In genomic region chr5:134182735-134183134, GRCm38 (mm10) we compare ENCODE assay signal across 8 mouse cellular contexts. TPM values are rescaled to one million over a fixed set of nuclear protein-coding genes. Genes with fewer than 3 reads are reported as not detected.
A peak's percentile ranks its signal among the peaks of the same experiment; 100 is the strongest.
DNase-seq lines count a peak whose midpoint lies in the region; ATAC-seq and TF ChIP-seq lines count a peak whose summit lies in the region.

No protein-coding gene starts in this region.

- peak; percentile 16; the same call in 1 of the 2 replicates for TF ChIP-seq EP300 in liver, postnatal 0 days (IDR thresholded peaks at IDR 0.05; ENCODE audit: low read depth)

- H3K27me3 ChIP-seq in forebrain, postnatal 0 days (ENCODE audit: insufficient read depth, low read length) = no peaks in the 10 kb centered on the region
- H3K27me3 ChIP-seq in intestine, embryonic 15.5 days (replicated peaks) = no peaks in the 10 kb centered on the region
- H3K27me3 ChIP-seq in liver, postnatal 0 days (ENCODE audit: insufficient read depth, low read length) = no peaks in the 10 kb centered on the region
- H3K27me3 ChIP-seq in stomach, embryonic 15.5 days (replicated peaks) = no peaks in the 10 kb centered on the region

- intact Hi-C loops in gastrocnemius, postnatal 14 days (cut with DNase I; ENCODE audit: low total_unique reads) = no loop called here

- peaks cover 11% of the 10 kb centered on the region; the same call in 1 of the 2 replicates for H3K4me1 ChIP-seq in forebrain, postnatal 0 days (ENCODE audit: insufficient read depth)
- H3K4me1 ChIP-seq in intestine, embryonic 15.5 days (replicated peaks) = peaks cover 8% of the 10 kb centered on the region
- H3K4me1 ChIP-seq in liver, postnatal 0 days (ENCODE audit: insufficient read depth) = peaks cover 21% of the 10 kb centered on the region
- H3K4me1 ChIP-seq in stomach, embryonic 15.5 days = peaks cover 19% of the 10 kb centered on the region

- DNase-seq in embryo, embryonic 10.5 days (ENCODE audit: low spot score) = peak; percentile 6
- DNase-seq in embryo, embryonic 9.5 days (ENCODE audit: extremely low spot score) = no peak
- no peak for DNase-seq in forebrain, postnatal 0 days
- DNase-seq in liver, postnatal 0 days = peak; percentile 48
- DNase-seq in natural killer cell, adult 2 months (ENCODE audit: low spot score in 2 of 2) = no peak
- DNase-seq in gastrocnemius, postnatal 14 days = no peak

- no peaks in the 10 kb centered on the region for H3K9me3 ChIP-seq in forebrain, postnatal 0 days (ENCODE audit: low read length)
- no peaks in the 10 kb centered on the region for H3K9me3 ChIP-seq in intestine, embryonic 15.5 days
- no peaks in the 10 kb centered on the region for H3K9me3 ChIP-seq in liver, postnatal 0 days (ENCODE audit: low read length)
- no peaks in the 10 kb centered on the region for H3K9me3 ChIP-seq in stomach, embryonic 15.5 days

- TF ChIP-seq CTCF in forebrain, postnatal 0 days (IDR thresholded peaks at IDR 0.05; ENCODE audit: low read depth) = no peak
- TF ChIP-seq CTCF in liver, postnatal 0 days (IDR thresholded peaks at IDR 0.05; ENCODE audit: low read depth) = no peak

- no peak overlapping the region for H3K4me3 ChIP-seq in forebrain, postnatal 0 days (ENCODE audit: low read depth, low read length)
- H3K4me3 ChIP-seq in intestine, embryonic 15.5 days (replicated peaks) = no peak overlapping the region
- H3K4me3 ChIP-seq in liver, postnatal 0 days (ENCODE audit: low read depth, low read length) = no peak overlapping the region
- 0 out of 2 replicates have a peak overlapping the region, but pooled peaks have one; percentile 69 for H3K4me3 ChIP-seq in stomach, embryonic 15.5 days (replicated peaks)

- WGBS in forebrain, postnatal 0 days = 58% methylated on average over 4 of the region's 4 CpGs
- 37% methylated on average over 4 of the region's 4 CpGs for whole genome bisulfite sequencing in intestine, embryonic 15.5 days
- WGBS in liver, postnatal 0 days (ENCODE audit: insufficient replicate concordance) = 42% methylated on average over 4 of the region's 4 CpGs
- WGBS in stomach, embryonic 15.5 days = 43% methylated on average over 4 of the region's 4 CpGs

- no peak for ATAC-seq in forebrain, postnatal 0 days
- ATAC-seq in intestine, embryonic 15.5 days = no peak
- ATAC-seq in liver, postnatal 0 days = peak; percentile 46
- ATAC-seq in stomach, embryonic 15.5 days (ENCODE audit: insufficient read depth, low FRiP score, low read depth) = no peak

- peak overlapping the region; percentile 81; the same call in 1 of the 2 replicates for H3K4me2 ChIP-seq in forebrain, postnatal 0 days (ENCODE audit: low read depth)
- H3K4me2 ChIP-seq in intestine, embryonic 15.5 days (replicated peaks) = peak overlapping the region; percentile 81
- 0 out of 2 replicates have a peak overlapping the region, but pooled peaks have one; percentile 90 for H3K4me2 ChIP-seq in liver, postnatal 0 days (ENCODE audit: low read depth, low read length)
- H3K4me2 ChIP-seq in stomach, embryonic 15.5 days = peak overlapping the region; percentile 85

- no peak overlapping the region for H3K9ac ChIP-seq in forebrain, postnatal 0 days
- no peak overlapping the region for H3K9ac ChIP-seq in intestine, embryonic 15.5 days
- H3K9ac ChIP-seq in liver, postnatal 0 days (replicated peaks) = no peak overlapping the region; the same call in 1 of the 2 replicates
- no peak overlapping the region for H3K9ac ChIP-seq in stomach, embryonic 15.5 days

- H3K27ac ChIP-seq in forebrain, postnatal 0 days (ENCODE audit: low read depth, low read length) = no peak overlapping the region
- H3K27ac ChIP-seq in intestine, embryonic 15.5 days = no peak overlapping the region
- peak overlapping the region; percentile 98 for H3K27ac ChIP-seq in liver, postnatal 0 days (ENCODE audit: low read depth)
- peak overlapping the region; percentile 94; the same call in 1 of the 2 replicates for H3K27ac ChIP-seq in stomach, embryonic 15.5 days

- H3K36me3 ChIP-seq in forebrain, postnatal 0 days (ENCODE audit: insufficient read depth) = no peaks in the 10 kb centered on the region
- no peaks in the 10 kb centered on the region for H3K36me3 ChIP-seq in intestine, embryonic 15.5 days
- H3K36me3 ChIP-seq in liver, postnatal 0 days (replicated peaks; ENCODE audit: insufficient read depth, low read length) = no peaks in the 10 kb centered on the region
- no peaks in the 10 kb centered on the region for H3K36me3 ChIP-seq in stomach, embryonic 15.5 days

RNA-seq across cellular contexts. Expression of gene Gtf2ird2, which starts 1.1 kb away (rescaled TPM):
- total RNA-seq in forebrain, postnatal 0 days (2014; rRNA removed) = 14.3 and 20.4 TPM in 2 replicates
- 8.8 and 11.8 TPM in 2 replicates for polyA plus RNA-seq in forebrain, postnatal 0 days (2015; fragmentation: Nextera tagmentation; extraction: Ambion mirVana)
- polyA plus RNA-seq in intestine, embryonic 15.5 days (2015; fragmentation: Nextera tagmentation; extraction: Ambion mirVana) = 8.1 and 8.3 TPM in 2 replicates
- polyA plus RNA-seq in liver, postnatal 0 days (2015; fragmentation: Nextera tagmentation; extraction: Ambion mirVana) = 1.8 and 2.1 TPM in 2 replicates
- 7.7 and 8.2 TPM in 2 replicates for polyA plus RNA-seq in stomach, embryonic 15.5 days (2015; fragmentation: Nextera tagmentation; extraction: Ambion mirVana)
- total RNA-seq in gastrocnemius, postnatal 14 days (2021) = 1 to 10 TPM; 4.8 to 5.4 TPM

RNA-seq across cellular contexts. Expression of gene Rcc1l, which starts 6.2 kb away (rescaled TPM):
- total RNA-seq in forebrain, postnatal 0 days (2014; rRNA removed) = 21.6 and 26.0 TPM in 2 replicates
- 22.4 TPM in 2 replicates for polyA plus RNA-seq in forebrain, postnatal 0 days (2015; fragmentation: Nextera tagmentation; extraction: Ambion mirVana)
- polyA plus RNA-seq in intestine, embryonic 15.5 days (2015; fragmentation: Nextera tagmentation; extraction: Ambion mirVana) = 33.1 and 34.6 TPM in 2 replicates
- polyA plus RNA-seq in liver, postnatal 0 days (2015; fragmentation: Nextera tagmentation; extraction: Ambion mirVana) = 10.2 and 10.8 TPM in 2 replicates
- polyA plus RNA-seq in stomach, embryonic 15.5 days (2015; fragmentation: Nextera tagmentation; extraction: Ambion mirVana) = 27.3 and 30.8 TPM in 2 replicates
- total RNA-seq in gastrocnemius, postnatal 14 days (2021) = 10 to 100 TPM; 13.9 to 18.3 TPM

RNA-seq across cellular contexts. Expression of gene Ncf1, which starts 46.7 kb away (rescaled TPM):
- total RNA-seq in forebrain, postnatal 0 days (2014; rRNA removed) = 2.9 and 9.1 TPM in 2 replicates
- polyA plus RNA-seq in forebrain, postnatal 0 days (2015; fragmentation: Nextera tagmentation; extraction: Ambion mirVana) = 1.3 and 2.1 TPM in 2 replicates
- 4.2 and 6.0 TPM in 2 replicates for polyA plus RNA-seq in intestine, embryonic 15.5 days (2015; fragmentation: Nextera tagmentation; extraction: Ambion mirVana)
- 24.4 and 26.0 TPM in 2 replicates for polyA plus RNA-seq in liver, postnatal 0 days (2015; fragmentation: Nextera tagmentation; extraction: Ambion mirVana)
- polyA plus RNA-seq in stomach, embryonic 15.5 days (2015; fragmentation: Nextera tagmentation; extraction: Ambion mirVana) = 7.1 and 7.9 TPM in 2 replicates
- total RNA-seq in gastrocnemius, postnatal 14 days (2021) = 1 to 10 TPM; 2.6 to 4.2 TPM

Comparison
In these comparisons a context has a peak if more than half of its experiments do, and no peak if none do; other contexts are left out.
1. DNase-seq: peak in embryo, embryonic 10.5 days (single experiment) and liver, postnatal 0 days (single experiment); none in embryo, embryonic 9.5 days (single experiment), forebrain, postnatal 0 days (single experiment), natural killer cell, adult 2 months (0 of 2) and gastrocnemius, postnatal 14 days (single experiment).
2. H3K27ac ChIP-seq: peak in liver, postnatal 0 days (single experiment) and stomach, embryonic 15.5 days (single experiment); none in forebrain, postnatal 0 days (single experiment) and intestine, embryonic 15.5 days (single experiment).
3. Peak in every context shown above with its lines, with median percentiles within 50 percentile points of each other: H3K4me2 ChIP-seq.